Mouse (Mus musculus) liver, embryonic 14.5 days (tissue): ENCODE data around the gene Otc. TPM values are rescaled to one million over a fixed set of nuclear protein-coding genes. Genes with fewer than 3 reads are reported as not detected.

Experiments used
- ATAC-seq: fragments of 200-750 bp; cut with Nextera tagmentation; 2 replicates; pipeline ENCODE4 v1.8.0; 2017; ENCODE audit warnings: moderate number of reproducible peaks, mild to moderate bottlenecking, moderate library complexity; ENCODE audit not compliant: insufficient read depth
- DNase-seq, 3 experiments: peaks; one replicate each; pipeline ENCODE4 v3.0.0-alpha.2; 2012 to 2013; ENCODE audit warnings: low read depth in 3 of 3, low spot score in 3 of 3
- H3K27ac ChIP-seq: fragments of 300-500 bp; sonication (generic); 2 replicates; pipeline ENCODE4 v1.5.1; 2014; ENCODE audit warnings: moderate library complexity, mild to moderate bottlenecking, control low read depth, inconsistent platforms
- H3K27me3 ChIP-seq: fragments of 300-500 bp; sonication (generic); 2 replicates; pipeline ENCODE4 v1.6.1; 2014; ENCODE audit warnings: mild to moderate bottlenecking, low read length, moderate library complexity; ENCODE audit not compliant: control insufficient read depth, insufficient read depth
- H3K36me3 ChIP-seq: fragments of 300-500 bp; sonication (generic); replicated peaks from 2 replicates; pipeline ENCODE4 v1.6.1; 2014; ENCODE audit warnings: low read depth; ENCODE audit not compliant: control insufficient read depth, insufficient read depth
- H3K4me1 ChIP-seq, 2 experiments: fragments of 200-500 bp in 1 of 2; fragments of 300-500 bp in 1 of 2; sonication (generic) in 1 of 2; replicated peaks; 2 replicates each; pipeline ENCODE4 v1.6.1; 2012 to 2014; ENCODE audit warnings: antibody characterized with exemption in 1 of 2, inconsistent platforms in 1 of 2, low read length in 1 of 2; ENCODE audit not compliant: control insufficient read depth in 2 of 2, insufficient read depth in 2 of 2
- H3K4me2 ChIP-seq: fragments of 300-500 bp; sonication (generic); 2 replicates; pipeline ENCODE4 v1.6.1; 2014; ENCODE audit warnings: low read depth, mild to moderate bottlenecking, control low read depth, moderate library complexity
- H3K4me3 ChIP-seq, 2 experiments: fragments of 200-500 bp in 1 of 2; fragments of 300-500 bp in 1 of 2; sonication (generic) in 1 of 2; 2 replicates each; pipeline ENCODE4 v1.5.1; 2012 to 2014; ENCODE audit warnings: low read depth in 2 of 2, low read length in 2 of 2, mild to moderate bottlenecking in 2 of 2, control low read depth in 1 of 2, inconsistent platforms in 1 of 2, moderate library complexity in 1 of 2; ENCODE audit not compliant: insufficient read depth in 1 of 2
- H3K9ac ChIP-seq: fragments of 300-500 bp; sonication (generic); replicated peaks from 2 replicates; pipeline ENCODE4 v1.6.1; 2014; ENCODE audit warnings: mild to moderate bottlenecking, control low read depth, moderate library complexity
- H3K9me3 ChIP-seq: fragments of 300-500 bp; sonication (generic); 2 replicates; pipeline ENCODE4 v1.6.1; 2016; ENCODE audit warnings: low read length, mixed read lengths; ENCODE audit not compliant: control insufficient read depth
- CTCF ChIP-seq: IDR thresholded peaks from 2 replicates; pipeline ENCODE4 v1.5.1; 2016; ENCODE audit warnings: antibody characterized with exemption, low read depth, control low read depth
- EP300 ChIP-seq: IDR thresholded peaks from 2 replicates; pipeline ENCODE4 v1.6.1; 2016; ENCODE audit warnings: antibody characterized with exemption, low read depth
- WGBS: fragments of 180-500 bp; shearing (Covaris S2); extraction: QIAGEN DNeasy Blood & Tissue Kit; methylation state at CpG from one replicate; pipeline ENCODE4 v1.1.7; 2014; ENCODE audit not compliant: insufficient replicate concordance; 5-methylcytosine and 5-hydroxymethylcytosine counted together
- polyA plus RNA-seq, 2 experiments: library from polyadenylated mRNA; depleted of rRNA in 1 of 2; stranded (reverse) in 1 of 2; unstranded in 1 of 2; fragments of >200 nt; fragmentation: Nextera tagmentation in 1 of 2; extraction: Ambion mirVana in 1 of 2; gene quantifications; 2 replicates each; pipeline versions ENCODE4 v1.2.1 to v1.2.3; 2012 to 2014

Otc gene
- polyA plus RNA-seq, 2 experiments, result 17.7 to 36.5 TPM

- no peak overlapping the region for H3K4me3 ChIP-seq
- no peaks in the 10 kb centered on the region for H3K36me3 ChIP-seq
- ATAC-seq, result no peak
- TF ChIP-seq EP300 (no peak), CTCF (no peak)
- no peak overlapping the region for H3K4me2 ChIP-seq
- no peak overlapping the region for H3K27ac ChIP-seq
- H3K9me3 ChIP-seq, result no peaks in the 10 kb centered on the region
- no peak overlapping the region for H3K9ac ChIP-seq
- DNase-seq, result no peak
- WGBS, result 42% methylated on average over 1 of the region's 1 CpGs
- H3K4me1 ChIP-seq, result no peaks in the 10 kb centered on the region
- no peaks in the 10 kb centered on the region for H3K27me3 ChIP-seq
These were observed 78.1 kb downstream of the Otc start for GRCm38 (mm10) chrX:10330246-10330645.

- Histone ChIP-seq H3K36me3 (no peaks in the 10 kb centered on the region), H3K4me1 (no peaks in the 10 kb centered on the region), H3K9me3 (no peaks in the 10 kb centered on the region), H3K4me3 (no peak overlapping the region), H3K4me2 (no peak overlapping the region), H3K27ac (no peak overlapping the region), H3K9ac (no peak overlapping the region), H3K27me3 (no peaks in the 10 kb centered on the region)
- ATAC-seq (no peak), DNase-seq (no peak)
- TF ChIP-seq EP300 (no peak), CTCF (no peak)
- WGBS, result 31% methylated on average over 1 of the region's 1 CpGs
These were observed 79.6 kb downstream of the Otc start for GRCm38 (mm10) chrX:10331749-10332148.

- WGBS, result 26% methylated on average over 2 of the region's 2 CpGs
- H3K4me2 ChIP-seq, result no peak overlapping the region
- TF ChIP-seq EP300 (no peak), CTCF (no peak)
- H3K9me3 ChIP-seq, result no peaks in the 10 kb centered on the region
- ATAC-seq (no peak), DNase-seq (no peak)
- H3K9ac ChIP-seq, result no peak overlapping the region
- H3K36me3 ChIP-seq, result no peaks in the 10 kb centered on the region
- H3K4me1 ChIP-seq, result no peaks in the 10 kb centered on the region
- no peaks in the 10 kb centered on the region for H3K27me3 ChIP-seq
- H3K27ac ChIP-seq, result no peak overlapping the region
- no peak overlapping the region for H3K4me3 ChIP-seq
These were observed 84.7 kb downstream of the Otc start for GRCm38 (mm10) chrX:10336816-10337215.

GRCm38 (mm10) chrX:10355867-10356266 is 103.8 kb downstream of the Otc start:
- WGBS, result 46% methylated on average over 4 of the region's 4 CpGs
- DNase-seq (no peak), ATAC-seq (no peak)

More at GRCm38 (mm10) chrX:10355867-10356266, 103.8 kb downstream of the Otc start:
- H3K4me2 ChIP-seq, result no peak overlapping the region
- no peak overlapping the region for H3K9ac ChIP-seq
- no peaks in the 10 kb centered on the region for H3K27me3 ChIP-seq
- no peaks in the 10 kb centered on the region for H3K4me1 ChIP-seq
- H3K4me3 ChIP-seq, result no peak overlapping the region
- TF ChIP-seq EP300 (no peak), CTCF (no peak)
- no peak overlapping the region for H3K27ac ChIP-seq
- H3K9me3 ChIP-seq, result no peaks in the 10 kb centered on the region
- no peaks in the 10 kb centered on the region for H3K36me3 ChIP-seq

Other genes starting within 250 kb of the Otc start
- 0.36 and 0.71 TPM in 2 replicates for gene Srpx, start 134.6 kb upstream of the Otc start, polyA plus RNA-seq (2012; rRNA removed)
- 0.72 and 0.76 TPM in 2 replicates for gene Srpx, start 134.6 kb upstream of the Otc start, polyA plus RNA-seq (2014; fragmentation: Nextera tagmentation; extraction: Ambion mirVana)
- gene Rpgr, start 35.4 kb upstream of the Otc start, polyA plus RNA-seq (2012; rRNA removed), result 0.80 and 1.1 TPM in 2 replicates
- 2.4 and 2.5 TPM in 2 replicates for gene Rpgr, start 35.4 kb upstream of the Otc start, polyA plus RNA-seq (2014; fragmentation: Nextera tagmentation; extraction: Ambion mirVana)
- gene Tspan7, start 232.9 kb downstream of the Otc start, polyA plus RNA-seq (2012; rRNA removed), result 20.5 and 24.7 TPM in 2 replicates
- gene Tspan7, start 232.9 kb downstream of the Otc start, polyA plus RNA-seq (2014; fragmentation: Nextera tagmentation; extraction: Ambion mirVana), result 36.9 and 39.5 TPM in 2 replicates